Mouse (Mus musculus): ENCODE measurements at regions not wholly inside any gene's neighbourhood (a gene's known extent, or its start where the extent isn't known, plus 50 kb on each side); places are given as distances from the start of the nearest gene placed in this dataset.

GRCm38 (mm10) chr8:31518903-31519302 lies 1909.6 kb upstream of the 5930422O12Rik start:
- WGBS (ENCODE audit: insufficient replicate concordance), result 37% methylated on average over 1 of the region's 1 CpGs
- Histone ChIP-seq H3K4me2 (no peak overlapping the region), H3K27ac (ENCODE audit: low read depth, low read length) (no peak overlapping the region), H3K4me3 (ENCODE audit: low read depth, low read length) (no peak overlapping the region), H3K27me3 (ENCODE audit: control insufficient read depth, insufficient read depth, low read length) (no peaks in the 10 kb centered on the region), H3K9ac (ENCODE audit: low read depth, low read length) (no peak overlapping the region), H3K9me3 (replicated peaks; ENCODE audit: control insufficient read depth, low read length) (no peaks in the 10 kb centered on the region), H3K4me1 (ENCODE audit: control insufficient read depth, insufficient read depth, low read length) (0 out of 2 replicates have a peak, but pooled peaks cover 2% of the 10 kb centered on the region), H3K36me3 (ENCODE audit: control insufficient read depth, insufficient read depth, low read length) (no peaks in the 10 kb centered on the region)
- ATAC-seq (replicated peaks; ENCODE audit: insufficient number of reproducible peaks, low FRiP score, low TSS enrichment), result no peak

- Histone ChIP-seq H3K9ac (ENCODE audit: low read depth, low read length) (no peak overlapping the region), H3K4me2 (no peak overlapping the region), H3K4me1 (ENCODE audit: control insufficient read depth, insufficient read depth, low read length) (0 out of 2 replicates have a peak, but pooled peaks cover 2% of the 10 kb centered on the region), H3K4me3 (ENCODE audit: low read depth, low read length) (no peak overlapping the region), H3K36me3 (ENCODE audit: control insufficient read depth, insufficient read depth, low read length) (no peaks in the 10 kb centered on the region), H3K27ac (ENCODE audit: low read depth, low read length) (no peak overlapping the region), H3K9me3 (replicated peaks; ENCODE audit: control insufficient read depth, low read length) (no peaks in the 10 kb centered on the region), H3K27me3 (ENCODE audit: control insufficient read depth, insufficient read depth, low read length) (no peaks in the 10 kb centered on the region)
- ATAC-seq (replicated peaks; ENCODE audit: insufficient number of reproducible peaks, low FRiP score, low TSS enrichment), result no peak
- 35% methylated on average over 2 of the region's 2 CpGs for WGBS (ENCODE audit: insufficient replicate concordance)
These were observed 1907.5 kb upstream of the 5930422O12Rik start for GRCm38 (mm10) chr8:31520991-31521448.

DNA sequence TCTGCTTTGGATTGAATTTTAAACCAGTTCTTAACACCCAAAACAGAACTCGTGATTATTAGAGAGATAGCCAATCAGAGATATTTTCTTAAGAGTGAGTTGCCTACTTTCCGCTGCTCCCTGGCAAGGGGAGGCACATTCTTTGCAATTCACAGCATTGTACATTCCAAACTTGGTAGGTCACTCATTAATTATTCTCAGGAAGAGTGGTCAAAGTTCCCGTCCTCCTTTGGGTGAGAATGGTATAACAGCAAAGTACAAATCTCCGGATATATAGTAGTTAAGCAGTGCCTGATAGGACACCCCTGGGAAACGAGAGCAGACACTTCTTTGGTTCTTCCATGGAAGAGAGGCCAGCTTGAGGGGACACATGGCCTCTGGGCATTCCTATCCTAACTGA lies 1903.4 kb upstream of the 5930422O12Rik start:
- 46% methylated on average over 5 of the region's 5 CpGs for WGBS (ENCODE audit: insufficient replicate concordance)
- Histone ChIP-seq H3K27me3 (ENCODE audit: control insufficient read depth, insufficient read depth, low read length) (no peaks in the 10 kb centered on the region), H3K4me3 (ENCODE audit: low read depth, low read length) (no peak overlapping the region), H3K4me2 (no peak overlapping the region), H3K4me1 (ENCODE audit: control insufficient read depth, insufficient read depth, low read length) (0 out of 2 replicates have a peak, but pooled peaks cover 2% of the 10 kb centered on the region), H3K9ac (ENCODE audit: low read depth, low read length) (no peak overlapping the region), H3K9me3 (replicated peaks; ENCODE audit: control insufficient read depth, low read length) (0 out of 2 replicates have a peak, but pooled peaks cover 3% of the 10 kb centered on the region), H3K36me3 (ENCODE audit: control insufficient read depth, insufficient read depth, low read length) (no peaks in the 10 kb centered on the region), H3K27ac (ENCODE audit: low read depth, low read length) (no peak overlapping the region)
- ATAC-seq (replicated peaks; ENCODE audit: insufficient number of reproducible peaks, low FRiP score, low TSS enrichment), result no peak

DNA sequence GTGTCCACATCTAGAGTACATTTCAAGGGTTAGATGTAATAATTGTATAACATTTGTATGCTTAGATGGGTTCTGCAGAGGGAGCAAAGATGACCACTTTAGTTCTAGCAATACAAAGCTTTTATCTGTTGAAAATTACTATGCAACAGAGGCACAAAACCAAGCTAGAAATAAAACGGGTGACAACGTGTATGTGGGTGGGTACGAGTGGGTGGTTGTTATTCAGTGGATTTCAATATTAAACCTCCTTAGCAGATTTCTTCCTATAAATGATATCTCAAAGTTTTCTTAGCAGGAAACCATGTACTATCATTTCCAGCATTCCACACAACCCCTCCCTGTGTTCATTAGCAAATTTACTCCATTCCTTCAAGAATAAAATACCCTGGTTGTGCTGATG lies 1889.3 kb upstream of the 5930422O12Rik start:
- no peak overlapping the region for H3K9ac ChIP-seq (ENCODE audit: low read depth, low read length)
- no peak overlapping the region for H3K4me2 ChIP-seq
- H3K9me3 ChIP-seq (replicated peaks; ENCODE audit: control insufficient read depth, low read length), result no peaks in the 10 kb centered on the region
- no peak for ATAC-seq (replicated peaks; ENCODE audit: insufficient number of reproducible peaks, low FRiP score, low TSS enrichment)
- H3K27ac ChIP-seq (ENCODE audit: low read depth, low read length), result no peak overlapping the region
- WGBS (ENCODE audit: insufficient replicate concordance), result 87% methylated on average over 3 of the region's 3 CpGs
- H3K4me1 ChIP-seq (ENCODE audit: control insufficient read depth, insufficient read depth, low read length), result no peaks in the 10 kb centered on the region; the same call in 1 of the 2 replicates
- H3K27me3 ChIP-seq (ENCODE audit: control insufficient read depth, insufficient read depth, low read length), result no peaks in the 10 kb centered on the region
- no peak overlapping the region for H3K4me3 ChIP-seq (ENCODE audit: low read depth, low read length)
- H3K36me3 ChIP-seq (ENCODE audit: control insufficient read depth, insufficient read depth, low read length), result no peaks in the 10 kb centered on the region

- Histone ChIP-seq H3K4me3 (ENCODE audit: low read depth, low read length) (no peak overlapping the region), H3K4me2 (no peak overlapping the region), H3K27me3 (ENCODE audit: control insufficient read depth, insufficient read depth, low read length) (no peaks in the 10 kb centered on the region), H3K4me1 (ENCODE audit: control insufficient read depth, insufficient read depth, low read length) (no peaks in the 10 kb centered on the region; the same call in 1 of the 2 replicates), H3K27ac (ENCODE audit: low read depth, low read length) (no peak overlapping the region), H3K36me3 (ENCODE audit: control insufficient read depth, insufficient read depth, low read length) (no peaks in the 10 kb centered on the region), H3K9me3 (replicated peaks; ENCODE audit: control insufficient read depth, low read length) (no peaks in the 10 kb centered on the region), H3K9ac (ENCODE audit: low read depth, low read length) (no peak overlapping the region)
- 8% methylated on average over 4 of the region's 4 CpGs for WGBS (ENCODE audit: insufficient replicate concordance)
- no peak for ATAC-seq (replicated peaks; ENCODE audit: insufficient number of reproducible peaks, low FRiP score, low TSS enrichment)
These were observed 1886.9 kb upstream of the 5930422O12Rik start for GRCm38 (mm10) chr8:31541646-31542045.

- Histone ChIP-seq H3K9ac (ENCODE audit: low read depth, low read length) (no peak overlapping the region), H3K9me3 (replicated peaks; ENCODE audit: control insufficient read depth, low read length) (no peaks in the 10 kb centered on the region), H3K4me3 (ENCODE audit: low read depth, low read length) (no peak overlapping the region), H3K27me3 (ENCODE audit: control insufficient read depth, insufficient read depth, low read length) (no peaks in the 10 kb centered on the region), H3K4me2 (no peak overlapping the region), H3K27ac (ENCODE audit: low read depth, low read length) (no peak overlapping the region), H3K4me1 (ENCODE audit: control insufficient read depth, insufficient read depth, low read length) (no peaks in the 10 kb centered on the region), H3K36me3 (ENCODE audit: control insufficient read depth, insufficient read depth, low read length) (no peaks in the 10 kb centered on the region)
- no peak for ATAC-seq (replicated peaks; ENCODE audit: insufficient number of reproducible peaks, low FRiP score, low TSS enrichment)
These were observed 1854.4 kb upstream of the 5930422O12Rik start for GRCm38 (mm10) chr8:31574136-31574535.

DNA sequence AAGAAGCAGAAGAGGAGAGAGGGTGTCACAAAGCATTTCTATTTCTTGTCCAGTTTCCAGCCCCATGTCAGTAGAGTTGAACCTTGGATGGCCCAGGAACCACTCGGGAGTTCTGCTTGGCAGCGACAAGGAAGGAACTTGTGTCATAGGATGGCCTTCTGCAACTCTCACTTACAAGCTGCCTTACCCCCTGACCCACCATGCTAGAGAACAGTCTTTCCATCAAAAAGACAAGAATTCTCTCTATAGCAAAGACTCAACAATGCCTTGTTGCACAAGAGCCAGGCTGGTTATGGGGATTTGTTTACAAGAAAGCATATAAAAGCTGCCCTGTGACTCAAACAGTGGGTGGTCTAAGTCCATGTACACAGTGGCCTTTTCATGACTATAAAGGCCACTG lies 1852.4 kb upstream of the 5930422O12Rik start:
- no peaks in the 10 kb centered on the region for H3K36me3 ChIP-seq (ENCODE audit: control insufficient read depth, insufficient read depth, low read length)
- ATAC-seq (replicated peaks; ENCODE audit: insufficient number of reproducible peaks, low FRiP score, low TSS enrichment), result no peak
- H3K4me1 ChIP-seq (ENCODE audit: control insufficient read depth, insufficient read depth, low read length), result no peaks in the 10 kb centered on the region
- H3K4me3 ChIP-seq (ENCODE audit: low read depth, low read length), result no peak overlapping the region
- H3K27ac ChIP-seq (ENCODE audit: low read depth, low read length), result no peak overlapping the region
- H3K27me3 ChIP-seq (ENCODE audit: control insufficient read depth, insufficient read depth, low read length), result no peaks in the 10 kb centered on the region
- no peaks in the 10 kb centered on the region for H3K9me3 ChIP-seq (replicated peaks; ENCODE audit: control insufficient read depth, low read length)
- H3K9ac ChIP-seq (ENCODE audit: low read depth, low read length), result no peak overlapping the region
- 85% methylated on average over 2 of the region's 2 CpGs for WGBS (ENCODE audit: insufficient replicate concordance)
- H3K4me2 ChIP-seq, result no peak overlapping the region

DNA sequence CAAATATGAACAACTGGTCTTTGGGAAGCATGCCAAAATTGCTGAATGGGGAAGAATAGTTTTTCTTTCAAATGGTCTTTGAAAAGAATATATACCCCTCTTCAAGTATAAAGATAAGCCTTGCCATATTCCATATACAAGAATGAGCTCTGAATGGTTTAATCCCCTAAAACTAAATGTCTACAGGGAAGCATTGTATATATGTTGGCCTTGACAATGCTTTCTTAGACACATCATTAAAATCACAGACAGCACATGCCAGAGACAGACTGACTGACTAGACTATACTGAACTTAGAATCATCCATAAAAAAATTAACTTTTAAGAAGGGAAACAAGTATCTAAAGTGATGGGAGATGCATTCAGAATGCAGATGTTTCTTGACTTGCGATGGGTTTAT lies 1843.8 kb upstream of the 5930422O12Rik start:
- WGBS (ENCODE audit: insufficient replicate concordance), result 89% methylated on average over 1 of the region's 1 CpGs
- Histone ChIP-seq H3K4me2 (no peak overlapping the region), H3K27ac (ENCODE audit: low read depth, low read length) (no peak overlapping the region), H3K9me3 (replicated peaks; ENCODE audit: control insufficient read depth, low read length) (no peaks in the 10 kb centered on the region), H3K36me3 (ENCODE audit: control insufficient read depth, insufficient read depth, low read length) (no peaks in the 10 kb centered on the region), H3K4me1 (ENCODE audit: control insufficient read depth, insufficient read depth, low read length) (no peaks in the 10 kb centered on the region), H3K4me3 (ENCODE audit: low read depth, low read length) (no peak overlapping the region), H3K9ac (ENCODE audit: low read depth, low read length) (no peak overlapping the region), H3K27me3 (ENCODE audit: control insufficient read depth, insufficient read depth, low read length) (no peaks in the 10 kb centered on the region)
- ATAC-seq (replicated peaks; ENCODE audit: insufficient number of reproducible peaks, low FRiP score, low TSS enrichment), result no peak

DNA sequence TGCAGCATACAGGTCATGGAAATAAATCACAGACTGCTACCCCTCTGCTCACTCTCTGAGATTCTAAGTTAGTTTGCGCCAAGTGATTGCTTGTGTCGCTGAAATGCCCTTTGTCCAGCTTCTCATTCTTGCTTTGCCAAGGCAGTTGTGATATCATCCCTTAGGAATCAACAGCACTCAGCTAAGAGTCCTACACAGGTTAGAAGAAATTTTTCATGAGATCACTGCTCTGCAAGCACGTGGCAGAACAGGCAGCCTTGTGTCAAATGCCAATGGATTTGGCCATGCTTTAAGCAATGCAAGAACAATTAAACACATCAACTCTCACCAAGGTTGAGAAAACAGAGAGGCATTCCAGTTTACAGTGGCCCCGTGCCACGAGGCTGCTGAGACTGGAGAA lies 1829.0 kb upstream of the 5930422O12Rik start:
- no peak for ATAC-seq (replicated peaks; ENCODE audit: insufficient number of reproducible peaks, low FRiP score, low TSS enrichment)
- WGBS (ENCODE audit: insufficient replicate concordance), result 64% methylated on average over 5 of the region's 5 CpGs
- no peak overlapping the region for H3K27ac ChIP-seq (ENCODE audit: low read depth, low read length)

More for the DNA sequence above, 1829.0 kb upstream of the 5930422O12Rik start:
- no peaks in the 10 kb centered on the region for H3K27me3 ChIP-seq (ENCODE audit: control insufficient read depth, insufficient read depth, low read length)
- peaks cover 8% of the 10 kb centered on the region; the same call in 1 of the 2 replicates for H3K4me1 ChIP-seq (ENCODE audit: control insufficient read depth, insufficient read depth, low read length)
- H3K4me3 ChIP-seq (ENCODE audit: low read depth, low read length), result no peak overlapping the region
- H3K36me3 ChIP-seq (ENCODE audit: control insufficient read depth, insufficient read depth, low read length), result no peaks in the 10 kb centered on the region
- H3K9ac ChIP-seq (ENCODE audit: low read depth, low read length), result no peak overlapping the region
- H3K9me3 ChIP-seq (replicated peaks; ENCODE audit: control insufficient read depth, low read length), result no peaks in the 10 kb centered on the region
- no peak overlapping the region for H3K4me2 ChIP-seq

Measured in heart, embryonic 11.5 days (tissue).